Mouse (Mus musculus) small intestine, adult 2 months (tissue): ENCODE results near the gene Icam4. TPM values are rescaled to one million over a fixed set of nuclear protein-coding genes. Genes with fewer than 3 reads are reported as not detected.
"Not testable (repeated sequence)": the region's sequence is repeated elsewhere in the genome, so short reads cannot be mapped to it uniquely, and the experiment has no call there.

ENCODE experiments used
- H3K27ac ChIP-seq: fragments of 200-500 bp; 2 replicates; pipeline ENCODE4 v1.5.1; 2012; ENCODE audit warnings: low read depth, low read length, control low read depth, inconsistent platforms; ENCODE audit not compliant: insufficient read depth
- H3K27me3 ChIP-seq: fragments of 200-500 bp; 2 replicates; pipeline ENCODE4 v1.6.1; 2012; ENCODE audit warnings: mild to moderate bottlenecking, moderate library complexity, low read length, inconsistent platforms; ENCODE audit not compliant: control insufficient read depth, insufficient read depth
- H3K36me3 ChIP-seq: fragments of 200-500 bp; 2 replicates; pipeline ENCODE4 v1.6.1; 2012; ENCODE audit warnings: mild to moderate bottlenecking, low read length, control low read depth, inconsistent platforms; ENCODE audit not compliant: control insufficient read depth, insufficient read depth
- H3K4me1 ChIP-seq: fragments of 200-500 bp; 2 replicates; pipeline ENCODE4 v1.6.1; 2012; ENCODE audit warnings: low read length, inconsistent platforms, mixed read lengths; ENCODE audit not compliant: control insufficient read depth, insufficient read depth, insufficient read length
- H3K4me3 ChIP-seq: fragments of 200-500 bp; 2 replicates; pipeline ENCODE4 v1.5.1; 2012; ENCODE audit warnings: low read depth, mild to moderate bottlenecking, control low read depth, inconsistent platforms, low read length, moderate library complexity
- CTCF ChIP-seq: fragments of 200-500 bp; IDR thresholded peaks from 2 replicates; pipeline ENCODE4 v1.5.1; 2012; ENCODE audit warnings: low read depth, mild to moderate bottlenecking, control low read depth, inconsistent platforms, low read length, moderate library complexity, mixed read lengths; ENCODE audit not compliant: insufficient replicate concordance, insufficient read length; ENCODE audit errors: extremely low read depth
- POLR2A ChIP-seq: fragments of 200-500 bp; IDR thresholded peaks from 2 replicates; pipeline ENCODE4 v1.6.1; 2012; ENCODE audit warnings: low read depth, mild to moderate bottlenecking, control low read depth, inconsistent platforms, low read length, moderate library complexity
- WGBS: fragments of 180-500 bp; shearing (Covaris S2); methylation state at CpG from one replicate; pipeline ENCODE4 v1.1.7; 2018; 5-methylcytosine and 5-hydroxymethylcytosine counted together
- polyA plus RNA-seq: library from polyadenylated mRNA; depleted of rRNA; stranded (reverse); fragments of >200 nt; gene quantifications from 2 replicates; pipeline ENCODE4 v1.2.3, GENCODE M21; 2012

Icam4 gene
- polyA plus RNA-seq, 1 experiment, result 0.32 TPM

GRCm38 (mm10) chr9:21043563-21043962 lies 14.4 kb downstream of the Icam4 start:
- no peak for TF ChIP-seq POLR2A
- TF ChIP-seq CTCF, result no peak
- WGBS, result 87% methylated on average over 4 of the region's 4 CpGs
- Histone ChIP-seq H3K27me3 (peaks cover 1% of the 10 kb centered on the region; the same call in 1 of the 2 replicates), H3K4me1 (no peaks in the 10 kb centered on the region), H3K36me3 (no peaks in the 10 kb centered on the region), H3K27ac (no peak overlapping the region), H3K4me3 (no peak overlapping the region)

DNA sequence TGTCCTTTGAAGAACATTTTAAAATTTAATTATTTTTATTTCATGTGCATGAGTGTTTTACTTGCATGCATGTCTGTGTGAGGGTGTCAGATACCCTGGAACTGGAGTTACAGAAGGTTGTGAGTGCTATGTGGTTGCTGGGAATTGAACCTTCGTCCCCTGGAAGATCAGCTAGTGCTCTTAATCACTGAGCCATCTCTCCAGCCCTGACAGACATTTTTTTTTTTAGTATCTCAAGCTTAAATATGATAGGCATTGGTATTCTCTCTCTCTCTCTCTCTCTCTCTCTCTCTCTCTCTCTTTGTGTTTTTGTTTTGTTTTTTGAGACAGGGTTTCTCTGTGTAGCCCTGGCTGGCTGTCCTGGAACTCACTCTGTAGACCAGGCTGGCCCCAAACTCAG lies 15.6 kb downstream of the Icam4 start:
- H3K4me3 ChIP-seq, H3K36me3 ChIP-seq, H3K27ac ChIP-seq, H3K27me3 ChIP-seq, H3K4me1 ChIP-seq: not testable (repeated sequence)
- WGBS, result 46% methylated on average over 1 of the region's 1 CpGs

GRCm38 (mm10) chr9:21045235-21045634 lies 16.1 kb downstream of the Icam4 start:
- Histone ChIP-seq H3K4me1 (no peaks in the 10 kb centered on the region), H3K36me3 (no peaks in the 10 kb centered on the region), H3K4me3 (no peak overlapping the region), H3K27ac (no peak overlapping the region), H3K27me3 (no peaks in the 10 kb centered on the region)
- 53% methylated on average over 3 of the region's 3 CpGs for WGBS
- TF ChIP-seq CTCF (no peak), POLR2A (no peak)

DNA sequence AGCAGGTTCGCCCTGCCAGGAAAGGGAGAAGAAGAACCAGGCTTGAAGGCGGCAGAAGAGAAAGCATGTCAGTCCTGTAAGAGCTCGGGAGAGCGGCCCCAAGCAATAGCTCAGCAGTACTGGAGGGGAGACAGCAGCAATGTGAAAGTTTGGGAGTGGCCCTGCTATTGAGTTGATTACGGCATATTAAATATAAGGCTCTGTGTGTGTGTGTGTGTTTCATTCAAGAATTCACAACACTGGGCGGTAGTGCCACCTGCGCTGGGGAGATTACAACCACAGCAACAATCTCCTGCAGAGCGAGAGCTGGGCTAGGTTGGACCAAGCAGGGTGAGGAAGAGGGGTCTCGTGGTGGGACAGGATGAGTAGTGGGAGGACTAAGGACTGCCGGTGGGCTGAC lies 22.4 kb downstream of the Icam4 start:
- WGBS, result 65% methylated on average over 10 of the region's 10 CpGs
- Histone ChIP-seq H3K36me3 (no peaks in the 10 kb centered on the region), H3K4me3 (no peak overlapping the region), H3K27me3 (no peaks in the 10 kb centered on the region), H3K4me1 (no peaks in the 10 kb centered on the region), H3K27ac (no peak overlapping the region)
- TF ChIP-seq POLR2A, result no peak
- no peak for TF ChIP-seq CTCF

DNA sequence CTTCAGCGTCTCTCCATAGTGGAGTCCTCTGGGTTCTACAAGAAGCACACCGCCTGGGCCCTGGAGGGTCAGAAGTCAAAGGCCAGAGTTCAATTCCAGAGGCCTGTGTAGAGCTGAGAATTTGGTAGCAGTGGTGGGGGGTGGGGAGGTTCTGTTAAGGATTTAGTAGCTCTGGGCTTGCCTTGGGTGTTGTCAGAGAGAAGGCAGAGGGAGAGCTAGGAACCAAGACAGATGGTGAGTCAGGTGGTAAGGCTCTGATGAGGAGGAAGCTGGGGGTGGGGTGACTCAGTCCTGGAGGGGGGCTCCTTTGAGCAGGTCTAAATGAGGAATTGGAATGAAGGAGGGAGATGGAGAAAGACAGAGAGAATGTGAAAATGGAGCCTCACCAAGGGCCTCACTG lies 33.8 kb downstream of the Icam4 start:
- Histone ChIP-seq H3K27me3 (no peaks in the 10 kb centered on the region), H3K27ac (no peak overlapping the region), H3K36me3 (peaks cover 25% of the 10 kb centered on the region), H3K4me1 (no peaks in the 10 kb centered on the region), H3K4me3 (no peak overlapping the region)
- TF ChIP-seq CTCF, result no peak
- no peak for TF ChIP-seq POLR2A
- WGBS, result 88% methylated on average over 2 of the region's 2 CpGs

GRCm38 (mm10) chr9:21067006-21067684 lies 38.0 kb downstream of the Icam4 start, which contains the start of gene Zglp1:
Zglp1 (minus strand) TSS chr9:21067093.
- H3K36me3 ChIP-seq, result peaks cover 26% of the 10 kb centered on the region
- WGBS, result 86% methylated on average over 27 of the region's 27 CpGs

GRCm38 (mm10) chr9:21072641-21073040 lies 43.5 kb downstream of the Icam4 start:
- no peak for TF ChIP-seq CTCF
- no peak for TF ChIP-seq POLR2A
- peaks cover 2% of the 10 kb centered on the region; the same call in 1 of the 2 replicates for H3K4me1 ChIP-seq
- H3K27me3 ChIP-seq, result no peaks in the 10 kb centered on the region
- H3K36me3 ChIP-seq, result peaks cover 29% of the 10 kb centered on the region
- WGBS, result 2% methylated on average over 4 of the region's 4 CpGs
- H3K4me3 ChIP-seq, result peak overlapping the region; percentile 79
- no peak overlapping the region; the same call in 1 of the 2 replicates for H3K27ac ChIP-seq

More at GRCm38 (mm10) chr9:21067006-21067684, 38.0 kb downstream of the Icam4 start, which contains the start of gene Zglp1:
- TF ChIP-seq POLR2A (no peak), CTCF (no peak)
- Histone ChIP-seq H3K27ac (no peak within 1 kb of the TSS), H3K27me3 (no peaks in the 10 kb centered on the region), H3K4me3 (no peak within 1 kb of the TSS), H3K4me1 (no peaks in the 10 kb centered on the region; the same call in 1 of the 2 replicates)
